Mouse (Mus musculus): ENCODE results near the gene Tenm2. TPM values are rescaled to one million over a fixed set of nuclear protein-coding genes. Genes with fewer than 3 reads are reported as not detected.

Tenm2 gene
- polyA plus RNA-seq (2016; fragmentation: Nextera tagmentation; extraction: Ambion mirVana): 8.2 and 8.6 TPM in 2 replicates

DNA sequence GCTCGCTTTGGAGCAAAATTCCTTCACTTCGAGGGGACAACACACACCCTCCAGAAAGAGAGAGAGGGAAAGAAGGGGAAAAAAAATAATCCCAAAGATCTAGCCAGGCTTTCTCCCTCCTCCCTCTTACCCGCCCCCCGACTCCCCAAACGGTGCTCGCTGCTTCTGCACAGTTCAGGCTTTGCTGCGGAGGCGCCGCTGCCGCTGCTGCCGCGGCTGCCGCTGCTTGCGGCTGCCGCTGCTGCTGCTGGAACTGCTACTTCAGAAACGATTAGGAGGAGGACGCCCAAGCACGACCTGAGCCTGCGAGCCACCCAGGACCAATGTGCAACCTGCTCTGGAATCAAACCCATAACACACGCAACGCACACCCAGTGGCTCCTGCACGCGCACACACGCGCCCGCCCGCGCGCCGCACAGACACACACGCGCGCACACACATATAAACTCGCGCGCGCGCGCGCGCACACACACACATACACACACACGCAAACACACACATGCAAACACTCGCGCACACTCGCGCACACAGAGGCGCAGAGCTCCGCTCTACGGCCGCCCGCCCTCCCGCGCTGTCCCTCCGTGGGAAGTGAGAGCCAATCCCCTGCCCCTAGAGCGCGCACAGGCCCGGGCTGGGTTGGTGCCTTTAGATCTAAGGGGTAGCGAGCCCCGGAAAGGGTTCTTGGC is at the start of gene Tenm2:
TSS of gene Tenm2 (minus strand) at position 51 of the 687 bp plus-strand sequence.
- Histone ChIP-seq H3K27me3 (replicated peaks) (no peaks in the 10 kb centered on the region), H3K4me1 (no peaks in the 10 kb centered on the region), H3K4me2 (replicated peaks) (peak within 1 kb of the TSS; percentile 69), H3K9ac (peak within 1 kb of the TSS; percentile 73), H3K9me3 (no peaks in the 10 kb centered on the region), H3K36me3 (no peaks in the 10 kb centered on the region), H3K4me3 (peak within 1 kb of the TSS; percentile 63), H3K27ac (peak within 1 kb of the TSS; percentile 69)
- ATAC-seq (ENCODE audit: low FRiP score, low read depth): peak; percentile 98
- WGBS: under 1% methylated on average over 57 of the region's 59 CpGs

DNA sequence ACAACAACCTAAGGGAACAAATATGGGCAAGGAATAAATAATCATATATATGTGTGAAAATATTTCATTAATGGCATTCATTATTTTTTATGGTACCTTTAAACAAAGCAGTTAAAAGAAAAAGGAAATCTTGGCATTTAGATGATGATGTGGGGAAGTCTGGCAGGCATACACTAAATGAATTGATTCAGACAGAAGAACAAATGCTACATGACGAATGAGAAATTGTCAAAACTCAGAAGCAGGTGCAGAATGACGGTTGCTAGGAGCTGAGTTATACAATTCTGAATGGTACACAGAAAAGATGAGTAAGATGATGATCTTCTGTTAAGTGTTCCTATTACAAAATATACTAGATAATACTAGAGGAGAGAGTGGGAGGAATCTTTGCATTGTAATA is 49.4 kb upstream of the Tenm2 start:
- H3K4me2 ChIP-seq (replicated peaks): no peak overlapping the region
- no peaks in the 10 kb centered on the region for H3K4me1 ChIP-seq
- ATAC-seq (ENCODE audit: low FRiP score, low read depth): no peak
- H3K9me3 ChIP-seq: no peaks in the 10 kb centered on the region
- H3K27ac ChIP-seq: no peak overlapping the region
- no peak overlapping the region for H3K4me3 ChIP-seq
- WGBS: 80% methylated on average over 2 of the region's 2 CpGs
- no peaks in the 10 kb centered on the region for H3K36me3 ChIP-seq
- no peak overlapping the region for H3K9ac ChIP-seq
- H3K27me3 ChIP-seq (replicated peaks): no peaks in the 10 kb centered on the region

DNA sequence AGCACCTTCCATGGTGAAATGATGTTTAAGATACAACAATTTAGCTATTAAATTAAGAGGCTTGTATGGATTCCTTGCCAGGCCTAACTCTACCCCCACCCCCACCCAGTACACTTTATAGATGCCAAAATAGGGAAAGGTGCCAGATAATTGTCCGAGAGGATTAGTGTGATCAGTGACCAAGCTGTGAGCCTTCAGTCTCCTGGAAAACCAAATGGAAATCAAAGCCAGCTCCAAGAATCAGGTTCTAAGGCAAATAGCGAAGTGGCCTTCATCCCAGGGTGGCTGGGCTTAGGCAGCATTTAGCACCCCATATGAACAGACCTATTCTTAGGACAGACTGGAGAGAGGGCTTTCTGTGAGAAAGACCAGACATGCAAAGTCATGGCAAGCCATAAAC is 13.0 kb upstream of the Tenm2 start:
- no peak overlapping the region for H3K9ac ChIP-seq
- WGBS: 88% methylated on average over 2 of the region's 2 CpGs
- no peak overlapping the region for H3K4me2 ChIP-seq (replicated peaks)
- H3K36me3 ChIP-seq: no peaks in the 10 kb centered on the region
- H3K9me3 ChIP-seq: no peaks in the 10 kb centered on the region
- no peak for ATAC-seq (ENCODE audit: low FRiP score, low read depth)
- H3K27ac ChIP-seq: no peak overlapping the region
- no peaks in the 10 kb centered on the region for H3K27me3 ChIP-seq (replicated peaks)
- peaks cover 5% of the 10 kb centered on the region; the same call in 1 of the 2 replicates for H3K4me1 ChIP-seq
- H3K4me3 ChIP-seq: no peak overlapping the region

DNA sequence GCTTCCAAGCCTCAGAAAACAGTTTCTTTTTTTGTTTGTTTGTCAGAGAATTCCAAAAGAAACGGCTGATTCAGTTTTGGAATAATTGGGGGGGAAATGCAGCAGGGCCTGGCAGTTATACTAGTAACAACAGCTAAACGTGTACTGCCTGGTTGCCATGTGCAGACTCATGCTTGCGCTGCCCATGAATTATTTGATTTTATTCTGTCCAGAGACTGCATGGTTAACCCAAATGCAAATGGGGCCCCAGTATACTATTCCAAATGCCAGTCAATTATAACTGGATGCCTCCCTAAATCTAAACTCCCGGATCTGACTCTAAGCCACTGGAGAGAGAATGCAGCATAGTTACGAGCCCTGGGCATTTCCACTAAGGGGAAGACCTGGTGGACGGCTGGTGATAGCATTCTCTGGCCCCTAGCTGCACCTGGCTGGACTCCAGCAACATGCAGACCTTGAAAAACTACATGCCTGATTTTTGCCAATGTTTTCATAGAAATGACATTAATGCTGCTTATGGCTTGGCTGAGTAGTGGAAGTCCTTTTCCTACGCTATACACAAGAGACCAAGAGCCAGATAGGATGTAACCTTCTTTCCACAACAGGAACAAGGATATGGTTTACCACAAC is 1.4 kb upstream of the Tenm2 start:
- H3K9ac ChIP-seq: peak overlapping the region; percentile 73
- ATAC-seq (ENCODE audit: low FRiP score, low read depth): peak; percentile 19; the same call in 1 of the 2 replicates
- no peaks in the 10 kb centered on the region for H3K27me3 ChIP-seq (replicated peaks)
- H3K4me1 ChIP-seq: no peaks in the 10 kb centered on the region
- peak overlapping the region; percentile 69 for H3K27ac ChIP-seq
- H3K4me3 ChIP-seq: peak overlapping the region; percentile 63
- 37% methylated on average over 7 of the region's 7 CpGs for WGBS
- peak overlapping the region; percentile 69 for H3K4me2 ChIP-seq (replicated peaks)
- no peaks in the 10 kb centered on the region for H3K9me3 ChIP-seq
- no peaks in the 10 kb centered on the region for H3K36me3 ChIP-seq

DNA sequence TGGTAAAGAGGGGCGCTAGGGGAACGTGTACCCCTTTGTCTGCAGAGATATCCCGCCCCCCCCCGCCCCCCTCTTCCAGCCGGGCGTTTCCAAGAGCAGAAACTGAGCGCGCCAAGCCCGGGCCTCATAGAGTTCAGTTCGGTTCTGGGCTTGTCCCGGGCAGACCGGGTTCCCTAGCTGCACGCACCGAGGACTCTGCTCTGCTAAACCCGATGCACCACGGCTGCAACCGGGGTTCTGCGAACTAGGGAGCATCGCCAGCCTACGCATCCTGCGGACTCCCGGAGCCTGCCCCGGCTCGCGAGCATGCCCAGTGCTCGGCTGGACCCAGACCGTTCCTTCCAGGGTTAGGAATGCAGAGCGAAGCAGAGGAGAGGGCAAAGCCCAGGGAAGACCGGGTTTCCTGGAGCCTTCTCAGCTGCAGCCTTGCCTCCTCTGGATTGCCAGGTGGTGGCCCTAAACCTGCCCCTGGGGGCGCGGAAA is 878 bp upstream of the Tenm2 start:
- Histone ChIP-seq H3K4me1 (no peaks in the 10 kb centered on the region), H3K9ac (peak overlapping the region; percentile 73), H3K27me3 (replicated peaks) (no peaks in the 10 kb centered on the region), H3K4me3 (peak overlapping the region; percentile 63), H3K27ac (peak overlapping the region; percentile 69), H3K4me2 (replicated peaks) (peak overlapping the region; percentile 69), H3K36me3 (no peaks in the 10 kb centered on the region), H3K9me3 (no peaks in the 10 kb centered on the region)
- ATAC-seq (ENCODE audit: low FRiP score, low read depth): peak; percentile 92
- under 1% methylated on average over 31 of the region's 31 CpGs for WGBS

DNA sequence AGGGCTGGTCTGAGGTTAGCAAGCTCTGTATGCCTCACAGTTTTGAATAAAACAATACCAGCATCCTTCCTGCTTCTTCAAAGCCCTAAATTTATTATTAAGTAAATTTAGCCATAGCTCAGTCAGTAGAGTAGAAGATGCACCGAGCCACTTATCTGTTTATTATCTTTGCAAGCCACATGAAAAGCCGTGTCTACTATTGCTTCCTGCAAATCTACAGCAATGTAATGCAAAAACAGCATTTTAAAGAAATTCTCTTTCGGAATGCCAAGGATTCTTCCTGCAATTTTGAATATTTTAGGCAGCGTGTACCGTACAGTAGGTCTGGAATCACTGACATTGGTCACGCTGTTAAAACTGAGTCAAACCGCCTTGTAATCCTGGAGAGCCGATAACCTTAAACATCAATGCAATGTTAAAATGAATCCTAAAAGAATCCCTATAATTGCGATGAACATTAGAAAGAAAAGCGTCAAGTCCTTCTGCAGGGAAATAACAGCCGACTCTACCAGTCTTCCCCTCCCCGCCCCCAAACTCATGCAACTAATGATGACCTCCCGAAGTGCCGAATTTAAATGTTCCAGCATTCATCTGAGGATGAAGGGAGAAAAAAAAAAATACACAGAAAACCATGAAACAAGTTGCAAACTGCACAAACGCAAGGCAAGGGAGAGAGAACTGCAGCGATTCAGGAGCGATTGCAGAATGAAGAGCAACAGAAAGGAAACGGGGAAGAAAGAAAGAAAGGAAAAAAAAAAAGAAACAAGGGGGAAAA is 556 bp downstream of the Tenm2 start:
- no peak for ATAC-seq (ENCODE audit: low FRiP score, low read depth)
- peak overlapping the region; percentile 63 for H3K4me3 ChIP-seq
- no peaks in the 10 kb centered on the region for H3K9me3 ChIP-seq
- H3K27ac ChIP-seq: no peak overlapping the region
- H3K27me3 ChIP-seq (replicated peaks): no peaks in the 10 kb centered on the region
- no peaks in the 10 kb centered on the region for H3K36me3 ChIP-seq
- WGBS: 8% methylated on average over 18 of the region's 18 CpGs
- H3K4me2 ChIP-seq (replicated peaks): peak overlapping the region; percentile 69
- H3K4me1 ChIP-seq: no peaks in the 10 kb centered on the region
- H3K9ac ChIP-seq: peak overlapping the region; percentile 33; the same call in 1 of the 2 replicates

DNA sequence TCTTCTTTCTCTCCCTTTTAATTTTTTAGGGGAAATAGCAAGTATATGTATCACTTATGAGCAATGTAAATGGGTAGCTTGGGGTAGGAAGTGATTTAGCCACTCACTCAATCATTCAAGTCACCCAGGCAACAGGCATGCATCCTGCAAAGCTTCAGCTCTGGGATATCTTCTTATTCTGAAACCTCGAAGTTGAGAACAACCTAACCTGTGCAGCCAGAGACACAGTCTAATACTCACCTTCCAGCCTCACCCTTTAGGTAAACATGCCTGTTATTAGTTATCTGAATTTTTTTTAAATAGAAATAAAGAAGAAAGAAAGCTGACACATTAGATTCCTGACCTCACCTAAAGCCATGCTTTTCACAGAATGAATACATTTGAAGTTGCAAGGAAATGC is 8.4 kb downstream of the Tenm2 start:
- Histone ChIP-seq H3K27me3 (replicated peaks) (no peaks in the 10 kb centered on the region), H3K36me3 (no peaks in the 10 kb centered on the region), H3K9me3 (no peaks in the 10 kb centered on the region), H3K4me2 (replicated peaks) (no peak overlapping the region), H3K9ac (no peak overlapping the region), H3K27ac (no peak overlapping the region), H3K4me3 (no peak overlapping the region), H3K4me1 (no peaks in the 10 kb centered on the region)
- WGBS: 78% methylated on average over 1 of the region's 1 CpGs
- no peak for ATAC-seq (ENCODE audit: low FRiP score, low read depth)

DNA sequence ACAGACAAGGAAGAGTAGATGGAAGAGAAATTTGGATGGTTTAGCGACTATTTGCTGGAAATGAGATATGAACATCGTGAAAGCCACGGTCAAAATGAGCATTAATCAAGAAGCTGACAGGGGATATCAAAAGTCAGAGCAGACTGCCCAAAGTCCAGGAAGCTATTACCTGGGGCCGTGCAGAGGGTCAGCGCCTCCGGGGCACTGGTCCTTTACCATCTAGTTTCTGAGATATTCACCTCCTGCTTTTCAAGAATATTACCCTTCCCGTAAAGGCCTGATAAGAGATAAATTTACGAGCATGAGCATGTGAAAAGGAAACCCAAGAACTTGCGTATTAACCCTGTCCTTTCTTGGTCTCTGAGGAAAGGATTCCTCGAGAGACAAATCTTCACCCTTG is 8.8 kb downstream of the Tenm2 start:
- Histone ChIP-seq H3K27ac (no peak overlapping the region), H3K4me1 (no peaks in the 10 kb centered on the region), H3K4me2 (replicated peaks) (no peak overlapping the region), H3K27me3 (replicated peaks) (no peaks in the 10 kb centered on the region), H3K9ac (no peak overlapping the region), H3K9me3 (no peaks in the 10 kb centered on the region), H3K4me3 (no peak overlapping the region), H3K36me3 (no peaks in the 10 kb centered on the region)
- no peak for ATAC-seq (ENCODE audit: low FRiP score, low read depth)
- WGBS: 86% methylated on average over 10 of the region's 10 CpGs

DNA sequence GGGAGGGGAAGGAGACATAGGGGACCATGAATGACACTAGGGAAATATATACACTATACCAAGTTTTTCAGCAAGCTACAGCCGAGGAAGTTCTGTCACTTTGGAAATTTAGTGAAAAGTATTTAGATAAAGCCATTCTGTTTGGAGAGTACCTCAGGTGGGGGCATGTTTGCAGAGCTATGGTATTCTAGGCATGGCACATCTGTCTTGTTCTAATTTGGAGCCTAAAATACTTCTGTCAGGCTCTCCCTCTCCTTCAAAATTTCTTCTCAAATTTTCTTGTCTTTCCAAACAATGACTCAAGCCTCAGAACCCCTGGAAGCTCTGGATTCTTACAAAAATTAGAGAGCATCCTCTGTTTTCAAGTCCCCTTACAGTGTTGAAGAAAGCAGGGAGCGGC is 13.0 kb downstream of the Tenm2 start:
- H3K27me3 ChIP-seq (replicated peaks): no peaks in the 10 kb centered on the region

DNA sequence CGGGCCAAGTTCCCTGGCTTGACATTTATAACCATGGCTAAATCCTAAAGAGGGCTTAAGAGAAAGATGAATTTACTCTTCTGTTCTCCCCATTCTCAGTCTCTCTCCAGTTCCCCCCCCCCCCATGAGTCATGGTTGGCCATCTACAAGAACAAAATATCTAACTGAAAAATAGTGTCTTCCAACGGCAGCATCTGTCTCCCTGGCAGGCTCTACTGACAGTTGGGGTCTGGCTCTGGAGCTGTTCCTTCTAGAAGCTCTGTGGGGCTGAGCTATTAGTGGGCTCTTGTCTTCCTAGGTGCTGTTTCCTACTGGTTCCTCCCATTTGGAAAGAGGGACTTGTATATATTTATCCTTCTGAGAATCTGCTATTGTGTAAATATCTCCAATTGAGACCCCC is 13.7 kb downstream of the Tenm2 start:
- no peak for ATAC-seq (ENCODE audit: low FRiP score, low read depth)
- Histone ChIP-seq H3K9ac (no peak overlapping the region), H3K27ac (no peak overlapping the region), H3K4me1 (no peaks in the 10 kb centered on the region), H3K27me3 (replicated peaks) (no peaks in the 10 kb centered on the region), H3K4me3 (no peak overlapping the region), H3K9me3 (no peaks in the 10 kb centered on the region), H3K4me2 (replicated peaks) (no peak overlapping the region), H3K36me3 (no peaks in the 10 kb centered on the region)
- WGBS: 95% methylated on average over 2 of the region's 2 CpGs

More for the DNA sequence above, 13.0 kb downstream of the Tenm2 start:
- no peaks in the 10 kb centered on the region for H3K4me1 ChIP-seq
- no peak overlapping the region for H3K9ac ChIP-seq
- WGBS: 82% methylated on average over 2 of the region's 2 CpGs
- H3K36me3 ChIP-seq: no peaks in the 10 kb centered on the region
- ATAC-seq (ENCODE audit: low FRiP score, low read depth): no peak
- no peak overlapping the region for H3K27ac ChIP-seq
- H3K4me2 ChIP-seq (replicated peaks): no peak overlapping the region
- H3K4me3 ChIP-seq: no peak overlapping the region
- no peaks in the 10 kb centered on the region for H3K9me3 ChIP-seq

DNA sequence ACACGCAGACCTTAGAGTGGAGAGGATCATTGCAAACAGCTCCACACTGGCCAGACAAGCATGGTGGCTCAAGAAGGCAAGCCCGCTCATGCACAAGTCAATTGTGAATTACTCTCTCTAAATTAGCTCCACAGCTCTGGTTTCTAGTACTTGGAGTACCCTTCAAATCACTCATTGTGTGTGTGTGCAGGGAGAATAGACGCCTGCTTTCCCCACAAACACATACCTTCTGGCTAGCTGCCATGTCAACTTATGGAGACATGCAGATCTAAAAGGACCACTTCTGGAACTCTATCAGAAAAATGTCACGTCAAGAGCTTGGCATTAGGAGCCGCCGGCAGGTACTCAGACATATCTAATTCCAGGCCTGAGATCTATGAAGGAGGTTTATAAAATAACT is 14.8 kb downstream of the Tenm2 start:
- Histone ChIP-seq H3K36me3 (no peaks in the 10 kb centered on the region), H3K4me2 (replicated peaks) (no peak overlapping the region), H3K4me3 (no peak overlapping the region), H3K27ac (no peak overlapping the region), H3K4me1 (no peaks in the 10 kb centered on the region), H3K9ac (no peak overlapping the region), H3K27me3 (replicated peaks) (no peaks in the 10 kb centered on the region), H3K9me3 (no peaks in the 10 kb centered on the region)
- ATAC-seq (ENCODE audit: low FRiP score, low read depth): no peak
- WGBS: 88% methylated on average over 6 of the region's 6 CpGs

DNA sequence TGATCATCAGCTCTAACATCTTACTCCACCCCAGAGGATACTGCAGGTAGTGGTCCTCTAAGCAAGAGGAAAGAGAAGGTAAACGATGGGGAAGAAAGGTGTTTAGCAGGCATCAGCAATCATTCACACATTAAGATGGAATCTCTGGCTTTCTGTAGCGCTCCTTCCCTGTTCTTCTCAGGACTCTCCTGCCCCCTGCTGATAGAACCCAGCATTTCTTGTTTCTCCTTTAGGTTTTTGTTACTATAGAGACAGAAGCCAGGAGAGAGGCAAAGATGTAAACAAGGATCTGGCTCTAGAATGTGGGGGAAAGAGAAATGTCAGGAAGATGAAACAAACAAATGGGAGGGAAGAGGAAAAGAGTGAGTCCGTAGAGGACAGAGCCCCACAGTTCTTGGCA is 49.6 kb downstream of the Tenm2 start:
- no peaks in the 10 kb centered on the region for H3K4me1 ChIP-seq
- 15% methylated on average over 3 of the region's 3 CpGs for WGBS
- H3K27me3 ChIP-seq (replicated peaks): no peaks in the 10 kb centered on the region
- ATAC-seq (ENCODE audit: low FRiP score, low read depth): peak; percentile 44; the same call in 1 of the 2 replicates
- no peak overlapping the region for H3K9ac ChIP-seq
- no peak overlapping the region for H3K27ac ChIP-seq
- no peak overlapping the region for H3K4me2 ChIP-seq (replicated peaks)
- no peak overlapping the region for H3K4me3 ChIP-seq
- no peaks in the 10 kb centered on the region for H3K9me3 ChIP-seq
- no peaks in the 10 kb centered on the region for H3K36me3 ChIP-seq
